Mouse (Mus musculus) myocyte (in vitro differentiated cells): ENCODE results near the gene Bcr. TPM values are rescaled to one million over a fixed set of nuclear protein-coding genes. Genes with fewer than 3 reads are reported as not detected.

Experiments
- H3K27me3 ChIP-seq: one replicate; pipeline ENCODE4 v1.6.1; 2011; ENCODE audit not compliant: control insufficient read depth, insufficient read depth, insufficient read length
- H3K36me3 ChIP-seq: one replicate; pipeline ENCODE4 v1.6.1; 2011; ENCODE audit not compliant: control insufficient read depth, insufficient read depth
- H3K4me2 ChIP-seq: one replicate; pipeline ENCODE4 v1.6.1; 2011; ENCODE audit warnings: low read depth, control low read depth
- H3K4me3 ChIP-seq: one replicate; pipeline ENCODE4 v1.5.1; 2011; ENCODE audit warnings: mild to moderate bottlenecking, control low read depth, moderate library complexity
- H3K79me2 ChIP-seq: one replicate; pipeline ENCODE4 v1.6.1; 2011; ENCODE audit not compliant: control insufficient read depth, insufficient read depth
- H3ac ChIP-seq: one replicate; pipeline ENCODE4 v1.6.1; 2011; ENCODE audit not compliant: control insufficient read depth, insufficient read length
- CEBPB ChIP-seq: IDR thresholded peaks from 2 replicates; pipeline ENCODE4 v1.6.1; 2011; ENCODE audit warnings: mild to moderate bottlenecking, moderate library complexity; ENCODE audit not compliant: poor library complexity, insufficient read depth, severe bottlenecking
- E2F4 ChIP-seq: IDR thresholded peaks from one replicate; pipeline ENCODE4 v1.6.1; 2011; ENCODE audit warnings: mild to moderate bottlenecking, control low read depth, moderate library complexity; ENCODE audit not compliant: insufficient read depth
- MAX ChIP-seq: IDR thresholded peaks from one replicate; pipeline ENCODE4 v1.6.1; 2011; ENCODE audit warnings: low read depth, mild to moderate bottlenecking, control low read depth
- MYOD1 ChIP-seq, 3 experiments: IDR thresholded peaks; one replicate each; pipeline ENCODE4 v1.6.1; 2011; ENCODE audit warnings: control low read depth in 2 of 3, low read depth in 2 of 3, mild to moderate bottlenecking in 2 of 3, moderate library complexity in 1 of 3; ENCODE audit not compliant: insufficient read length in 2 of 3, control insufficient read depth in 1 of 3
- MYOG ChIP-seq, 3 experiments: IDR thresholded peaks; one replicate each; pipeline ENCODE4 v1.6.1; 2011; ENCODE audit warnings: control low read depth in 2 of 3, low read depth in 2 of 3, mild to moderate bottlenecking in 2 of 3; ENCODE audit not compliant: insufficient read length in 2 of 3, control insufficient read depth in 1 of 3, insufficient read depth in 1 of 3
- POLR2A ChIP-seq: IDR thresholded peaks from one replicate; pipeline ENCODE4 v1.6.1; 2011; ENCODE audit warnings: low read depth, mild to moderate bottlenecking, control low read depth, moderate library complexity; ENCODE audit not compliant: insufficient read length
- POLR2AphosphoS2 ChIP-seq: IDR thresholded peaks from one replicate; pipeline ENCODE4 v1.6.1; 2011; ENCODE audit warnings: low read depth, control low read depth; ENCODE audit not compliant: insufficient read length
- REST ChIP-seq: IDR thresholded peaks from one replicate; pipeline ENCODE4 v1.6.1; 2011; ENCODE audit warnings: mild to moderate bottlenecking, control low read depth, moderate library complexity; ENCODE audit not compliant: insufficient read depth, insufficient read length
- SRF ChIP-seq: IDR thresholded peaks from one replicate; pipeline ENCODE4 v1.6.1; 2011; ENCODE audit warnings: low read depth; ENCODE audit not compliant: control insufficient read depth, insufficient read length
- TCF12 ChIP-seq: IDR thresholded peaks from one replicate; pipeline ENCODE4 v1.6.1; 2011; ENCODE audit warnings: mild to moderate bottlenecking, control low read depth; ENCODE audit not compliant: poor library complexity, insufficient read depth, severe bottlenecking
- TCF3 ChIP-seq: IDR thresholded peaks from one replicate; pipeline ENCODE4 v1.6.1; 2011; ENCODE audit warnings: low read depth, control low read depth; ENCODE audit not compliant: insufficient read length
- USF1 ChIP-seq: IDR thresholded peaks from one replicate; pipeline ENCODE4 v1.6.1; 2011; ENCODE audit warnings: low read depth, mild to moderate bottlenecking, control low read depth, moderate library complexity
- polyA plus RNA-seq: library from polyadenylated mRNA; unstranded; fragments of >200 nt; fragmentation: generic; extraction: Trizol; gene quantifications from one replicate; pipeline ENCODE4 v1.2.1, GENCODE M21; 2012; ENCODE audit warnings: missing spikeins

The Bcr gene
- polyA plus RNA-seq, 1 experiment = 16.8 TPM

DNA sequence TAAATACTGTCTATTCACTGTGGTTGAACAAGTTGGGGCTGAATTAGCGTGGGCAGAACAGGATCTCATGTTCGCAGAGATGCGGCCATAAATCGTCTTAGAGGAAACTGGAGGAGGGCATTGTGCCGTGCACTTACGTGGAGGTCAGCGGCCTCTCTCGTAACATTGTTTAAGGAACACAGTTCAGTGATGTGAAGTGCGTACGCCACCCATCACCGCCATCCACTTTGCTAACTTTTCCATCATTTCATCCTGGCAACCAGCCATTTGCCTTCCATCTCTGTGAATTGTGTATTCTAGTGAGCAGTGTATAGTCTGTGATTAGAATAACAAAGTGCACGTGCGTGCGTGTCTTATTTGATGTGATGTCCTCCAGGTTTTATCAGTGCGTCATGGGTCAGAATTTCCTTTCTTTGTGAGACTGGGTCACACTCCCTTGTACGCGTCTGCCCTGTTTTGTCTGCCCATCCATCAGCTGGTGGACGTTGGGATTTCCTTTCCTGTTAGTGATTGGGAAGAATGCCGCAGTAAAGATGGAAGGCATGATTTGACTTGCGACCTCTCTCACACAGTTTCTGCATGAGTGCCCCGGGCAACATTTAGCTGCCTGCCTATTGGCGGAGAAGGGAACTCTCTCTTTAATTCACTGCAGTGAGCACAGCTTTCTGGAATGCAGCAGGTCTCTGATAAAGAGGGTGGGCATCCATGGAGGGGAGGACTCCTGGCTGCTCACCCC lies 33.0 kb downstream of the Bcr start:
- Histone ChIP-seq H3K36me3 (no peaks in the 10 kb centered on the region), H3K27me3 (no peaks in the 10 kb centered on the region)

DNA sequence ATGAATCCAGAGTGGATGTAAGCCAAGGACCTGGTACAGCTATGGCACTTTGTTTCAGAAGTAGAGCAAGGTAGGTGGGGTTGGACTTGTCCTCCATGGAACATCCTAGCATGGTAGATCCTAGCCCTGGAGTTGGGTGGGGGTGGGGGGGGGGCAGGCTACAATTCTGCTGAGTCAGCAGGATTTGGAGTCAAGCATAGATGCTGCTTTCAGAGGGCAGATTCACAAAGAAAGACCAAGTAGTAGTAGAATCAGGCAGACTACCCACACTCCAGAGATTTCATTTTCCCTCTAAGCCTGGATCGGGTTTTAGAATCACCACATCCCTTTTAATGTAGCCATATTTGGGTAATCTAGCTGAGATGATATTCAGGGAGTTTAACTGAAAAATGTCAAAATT lies 33.9 kb downstream of the Bcr start:
- Histone ChIP-seq H3K4me2 (no peak overlapping the region), H3ac (no peak overlapping the region), H3K36me3 (no peaks in the 10 kb centered on the region), H3K79me2 (peaks cover 25% of the 10 kb centered on the region), H3K27me3 (no peaks in the 10 kb centered on the region), H3K4me3 (no peak overlapping the region)
- no peak for TF ChIP-seq MYOD1 (IDR thresholded peaks at IDR 0.05; ENCODE audit: control insufficient read depth in 1 of 3, insufficient read length in 2 of 3, low read depth in 2 of 3)

More for the DNA sequence above, 33.0 kb downstream of the Bcr start:
- Histone ChIP-seq H3ac (no peak overlapping the region), H3K4me2 (no peak overlapping the region), H3K79me2 (peaks cover 28% of the 10 kb centered on the region), H3K4me3 (no peak overlapping the region)
- TF ChIP-seq MYOD1 (IDR thresholded peaks at IDR 0.05; ENCODE audit: control insufficient read depth in 1 of 3, insufficient read length in 2 of 3, low read depth in 2 of 3) (no peak), MAX (no peak), SRF (no peak), TCF12 (no peak), USF1 (no peak), REST (no peak), MYOG (IDR thresholded peaks at IDR 0.05; ENCODE audit: control insufficient read depth in 1 of 3, insufficient read depth in 1 of 3, insufficient read length in 2 of 3, low read depth in 2 of 3) (no peak), POLR2AphosphoS2 (no peak), POLR2A (no peak), TCF3 (no peak), CEBPB (no peak)

DNA sequence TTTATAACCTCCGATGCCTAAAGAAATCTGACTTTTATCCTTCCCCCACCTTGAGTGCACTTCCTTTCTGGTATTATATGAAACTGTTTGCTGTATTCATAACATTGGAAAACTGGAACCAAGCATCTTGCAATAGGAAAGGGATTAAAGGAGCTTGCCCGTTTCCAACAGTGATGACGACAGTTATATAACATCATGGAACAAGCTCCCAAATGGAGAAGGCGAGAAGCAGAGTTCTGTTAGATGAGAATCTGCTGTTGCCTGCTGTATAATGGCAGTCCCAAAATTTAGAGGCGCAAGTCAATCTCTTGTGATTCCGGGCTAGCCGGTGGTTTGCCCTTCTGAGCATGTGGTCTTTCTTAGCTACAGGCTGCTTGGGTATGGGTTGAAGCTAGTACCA lies 34.8 kb downstream of the Bcr start:
- H3K79me2 ChIP-seq = peaks cover 30% of the 10 kb centered on the region
- H3K36me3 ChIP-seq = no peaks in the 10 kb centered on the region
- TF ChIP-seq E2F4 = no peak
- no peak for TF ChIP-seq TCF3
- TF ChIP-seq POLR2A = no peak
- no peak for TF ChIP-seq REST
- TF ChIP-seq MYOG (IDR thresholded peaks at IDR 0.05; ENCODE audit: control insufficient read depth in 1 of 3, insufficient read depth in 1 of 3, insufficient read length in 2 of 3, low read depth in 2 of 3) = no peak
- TF ChIP-seq POLR2AphosphoS2 = no peak
- TF ChIP-seq SRF = no peak
- TF ChIP-seq MYOD1 (IDR thresholded peaks at IDR 0.05; ENCODE audit: control insufficient read depth in 1 of 3, insufficient read length in 2 of 3, low read depth in 2 of 3) = no peak
- no peak for TF ChIP-seq MAX
- no peak for TF ChIP-seq CEBPB
- TF ChIP-seq USF1 = no peak
- TF ChIP-seq TCF12 = no peak
- H3K4me2 ChIP-seq = no peak overlapping the region
- H3K4me3 ChIP-seq = no peak overlapping the region
- H3ac ChIP-seq = no peak overlapping the region
- no peaks in the 10 kb centered on the region for H3K27me3 ChIP-seq

DNA sequence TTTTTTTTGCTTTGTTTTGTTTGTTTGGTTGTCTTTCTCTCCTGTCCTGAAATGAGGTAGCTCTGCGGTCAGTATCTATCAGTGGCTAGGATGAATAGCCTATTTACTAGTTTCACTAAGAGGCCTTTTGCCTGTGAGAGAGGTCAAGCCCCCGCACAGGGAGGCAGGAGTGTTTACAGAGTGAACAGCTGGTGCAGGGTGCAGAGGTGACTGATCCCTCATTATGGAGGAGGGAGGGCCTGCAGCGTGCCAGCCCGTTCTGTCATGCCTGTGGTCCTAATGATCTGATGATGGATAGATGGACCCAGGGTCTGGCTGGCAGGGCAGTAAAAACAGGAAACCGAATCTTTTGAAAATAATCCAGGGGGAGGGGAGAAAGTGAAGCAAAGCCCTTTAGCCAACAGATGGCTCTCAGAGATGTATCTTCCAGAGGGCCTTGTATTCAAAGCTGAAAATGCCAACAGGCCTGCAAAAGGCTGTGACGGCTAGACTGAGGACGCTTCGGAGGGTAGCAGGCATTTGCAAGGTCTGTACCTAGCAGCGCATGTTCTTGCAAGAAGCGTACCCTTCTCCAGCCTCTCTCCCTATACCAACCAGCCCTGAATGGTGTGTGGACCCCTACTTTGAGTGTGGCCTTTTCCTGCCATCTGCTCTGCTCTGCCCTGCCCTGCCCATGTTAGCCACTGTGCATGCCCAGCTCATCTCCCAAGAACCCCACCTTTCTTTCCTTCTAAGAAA lies 38.2 kb downstream of the Bcr start:
- no peaks in the 10 kb centered on the region for H3K27me3 ChIP-seq

More for the DNA sequence above, 38.2 kb downstream of the Bcr start:
- H3K4me2 ChIP-seq = peak overlapping the region; percentile 1
- H3K79me2 ChIP-seq = peaks cover 35% of the 10 kb centered on the region
- H3K4me3 ChIP-seq = no peak overlapping the region
- TF ChIP-seq POLR2AphosphoS2 (no peak), SRF (no peak), MAX (no peak), TCF12 (peak; percentile 41), E2F4 (no peak), MYOG (IDR thresholded peaks at IDR 0.05; ENCODE audit: control insufficient read depth in 1 of 3, insufficient read depth in 1 of 3, insufficient read length in 2 of 3, low read depth in 2 of 3) (peak in 2 of 3 experiments; percentile 78 to 90), USF1 (no peak), MYOD1 (IDR thresholded peaks at IDR 0.05; ENCODE audit: control insufficient read depth in 1 of 3, insufficient read length in 2 of 3, low read depth in 2 of 3) (peak in 2 of 3 experiments; percentile 87 to 93), TCF3 (peak; percentile 58), POLR2A (no peak), CEBPB (no peak), REST (no peak)
- H3ac ChIP-seq = no peak overlapping the region
- H3K36me3 ChIP-seq = no peaks in the 10 kb centered on the region
